Mouse (Mus musculus): ENCODE results near the gene Art3. TPM values are rescaled to one million over a fixed set of nuclear protein-coding genes. Genes with fewer than 3 reads are reported as not detected.
"Not testable (repeated sequence)": the region's sequence is repeated elsewhere in the genome, so short reads cannot be mapped to it uniquely, and the experiment has no call there.

The Art3 gene
- total RNA-seq, 2 experiments from 2014 or later: 3.7 to 4.8 TPM

GRCm38 (mm10) chr5:92349731-92350130 lies 18.1 kb downstream of the Art3 start:
- TF ChIP-seq CTCF (conservative IDR thresholded peaks at IDR 0.05): no peak
- no peak for DNase-seq (ENCODE audit: low spot score in 2 of 2)
- H3K4me3 ChIP-seq: no peak overlapping the region
- no peak overlapping the region for H3K27ac ChIP-seq

DNA sequence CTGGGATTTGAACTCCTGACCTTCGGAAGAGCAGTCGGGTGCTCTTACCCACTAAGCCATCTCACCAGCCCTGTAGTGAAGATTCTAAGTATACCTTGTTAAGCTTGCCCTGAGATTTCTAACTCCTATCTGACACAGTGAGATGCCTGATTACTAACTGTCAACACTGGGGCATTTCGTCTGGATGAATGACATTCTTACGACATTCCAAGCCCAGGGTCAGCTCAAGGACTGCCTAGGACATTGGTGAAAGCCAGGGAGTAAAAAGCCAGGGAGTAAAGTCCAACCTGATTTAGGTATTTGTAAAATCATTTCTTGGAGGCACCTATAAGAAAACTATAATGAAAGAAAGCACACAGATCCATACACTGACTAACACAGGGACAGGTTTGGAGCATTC lies 21.1 kb downstream of the Art3 start:
- not testable (repeated sequence) for H3K27ac ChIP-seq; DNase-seq (ENCODE audit: low spot score in 2 of 2); H3K4me3 ChIP-seq

GRCm38 (mm10) chr5:92353517-92353916 lies 21.9 kb downstream of the Art3 start:
- DNase-seq (ENCODE audit: low spot score in 2 of 2): no peak

GRCm38 (mm10) chr5:92358033-92358432 lies 26.4 kb downstream of the Art3 start:
- no peak for DNase-seq (ENCODE audit: low spot score in 2 of 2)
- TF ChIP-seq CTCF (conservative IDR thresholded peaks at IDR 0.05): no peak
- Histone ChIP-seq H3K4me3 (no peak overlapping the region), H3K27ac (no peak overlapping the region)

More at GRCm38 (mm10) chr5:92353517-92353916, 21.9 kb downstream of the Art3 start:
- Histone ChIP-seq H3K27ac (peak overlapping the region; percentile 46; the same call in 1 of the 2 replicates), H3K4me3 (peak overlapping the region; percentile 47)
- TF ChIP-seq CTCF (conservative IDR thresholded peaks at IDR 0.05): no peak

DNA sequence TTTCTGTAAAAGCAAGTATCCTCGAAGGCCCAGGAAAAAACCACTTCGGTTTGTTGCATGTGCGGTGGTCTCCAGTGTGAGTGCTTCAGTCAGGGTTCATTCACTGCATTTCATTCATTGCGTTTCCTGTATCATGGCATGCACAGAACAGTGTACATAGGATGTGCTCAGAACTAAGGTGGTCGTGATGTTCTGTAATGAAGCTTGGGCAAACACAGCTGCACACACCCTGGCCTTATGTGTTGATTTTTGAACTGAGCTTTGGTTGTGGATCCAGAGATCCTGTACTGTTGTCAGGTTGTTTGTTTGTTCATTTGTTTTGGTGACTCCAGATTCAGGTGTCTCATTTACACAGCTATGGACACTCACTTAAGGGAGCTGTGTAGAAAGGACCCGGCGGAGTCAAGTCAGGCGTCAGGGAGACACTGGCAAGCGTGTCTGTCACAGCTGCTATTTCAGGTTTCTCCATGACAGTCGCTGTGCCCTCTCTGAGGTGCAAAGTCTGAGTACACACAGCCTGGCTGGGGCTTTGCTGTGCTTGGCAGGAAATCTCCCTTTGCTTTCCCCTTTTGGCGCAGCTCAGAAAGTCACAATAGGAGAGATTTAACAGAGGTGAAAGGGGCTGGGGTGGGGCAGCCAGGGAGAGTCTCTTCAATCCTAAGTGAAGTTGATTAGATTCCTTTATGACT lies 27.3 kb downstream of the Art3 start:
- H3K27ac ChIP-seq: no peak overlapping the region
- DNase-seq (ENCODE audit: low spot score in 2 of 2): no peak
- no peak overlapping the region for H3K4me3 ChIP-seq
- no peak for TF ChIP-seq CTCF (conservative IDR thresholded peaks at IDR 0.05)

DNA sequence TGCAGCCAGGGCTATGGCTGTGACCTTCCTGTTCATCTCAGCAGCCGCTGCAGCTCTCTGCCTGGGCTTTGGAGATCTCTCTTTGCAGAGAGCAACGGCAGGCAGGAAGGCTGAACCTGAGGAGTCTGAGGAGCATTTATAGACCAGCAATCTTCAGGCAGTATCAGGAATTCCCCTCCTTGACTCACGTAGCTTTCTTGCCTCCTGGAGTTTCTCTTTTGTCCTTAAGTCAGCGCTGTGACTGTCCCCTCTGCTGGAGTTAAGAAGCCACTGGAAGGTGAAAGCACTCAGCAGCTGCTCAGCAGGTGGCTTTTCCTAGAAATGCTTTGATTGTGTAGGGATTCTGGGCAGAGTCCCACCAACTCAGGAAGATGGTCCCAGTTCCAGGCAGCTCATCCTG lies 31.6 kb downstream of the Art3 start:
- DNase-seq (ENCODE audit: low spot score in 2 of 2): no peak
- Histone ChIP-seq H3K27ac (no peak overlapping the region), H3K4me3 (no peak overlapping the region)
- TF ChIP-seq CTCF (conservative IDR thresholded peaks at IDR 0.05): no peak

DNA sequence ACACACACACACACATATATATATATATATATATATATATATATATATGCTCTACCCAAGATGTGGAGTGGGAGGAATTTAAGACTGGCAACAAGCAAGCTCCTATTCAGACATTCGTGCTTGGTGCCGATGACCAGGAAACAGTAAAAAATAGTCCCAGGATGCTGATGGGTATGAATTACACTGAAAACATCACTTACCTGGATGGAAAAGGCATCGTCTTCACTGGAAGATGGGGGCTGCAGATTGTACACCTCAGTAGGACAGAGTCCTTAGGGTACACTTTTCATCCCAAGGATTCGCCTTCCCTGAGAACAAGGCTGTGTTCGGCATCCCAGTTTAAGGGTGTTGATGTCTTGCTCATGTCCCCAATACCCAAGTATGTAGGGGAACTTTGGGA lies 32.4 kb downstream of the Art3 start:
- no peak overlapping the region for H3K27ac ChIP-seq
- no peak for TF ChIP-seq CTCF (conservative IDR thresholded peaks at IDR 0.05)
- no peak overlapping the region for H3K4me3 ChIP-seq
- no peak for DNase-seq (ENCODE audit: low spot score in 2 of 2)

DNA sequence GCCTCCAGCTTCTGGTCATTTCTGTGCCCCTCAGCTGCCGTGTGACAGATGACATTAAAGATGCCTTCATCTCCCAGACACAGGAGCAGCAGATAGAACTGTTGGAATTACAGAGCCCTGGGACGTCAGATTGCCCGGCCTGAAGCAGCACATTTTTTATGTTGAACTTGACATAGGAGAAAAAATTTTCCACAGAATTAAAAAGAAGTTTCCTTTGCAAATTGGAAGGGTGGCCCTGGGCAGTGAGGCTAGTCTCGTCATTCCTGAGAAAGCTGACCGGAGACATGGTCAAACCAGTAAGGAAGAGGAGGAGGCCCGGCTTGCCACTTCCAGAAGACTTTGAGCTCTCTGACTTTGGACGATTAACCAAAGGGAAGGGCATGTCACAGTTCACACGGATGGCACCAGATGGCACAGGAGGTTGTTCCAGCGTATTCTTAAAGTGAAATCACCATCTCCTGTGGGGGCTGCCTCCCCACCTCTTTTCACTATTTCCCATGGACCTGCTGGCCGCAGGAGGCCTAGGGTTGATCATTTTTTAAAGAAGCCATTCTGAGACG lies 33.6 kb downstream of the Art3 start:
- Histone ChIP-seq H3K27ac (no peak overlapping the region), H3K4me3 (no peak overlapping the region)
- TF ChIP-seq CTCF (conservative IDR thresholded peaks at IDR 0.05): no peak
- no peak for DNase-seq (ENCODE audit: low spot score in 2 of 2)

GRCm38 (mm10) chr5:92366565-92366964 lies 34.9 kb downstream of the Art3 start:
- no peak overlapping the region for H3K4me3 ChIP-seq
- no peak for DNase-seq (ENCODE audit: low spot score in 2 of 2)
- H3K27ac ChIP-seq: no peak overlapping the region
- TF ChIP-seq CTCF (conservative IDR thresholded peaks at IDR 0.05): no peak

GRCm38 (mm10) chr5:92368392-92368791 lies 36.8 kb downstream of the Art3 start:
- TF ChIP-seq CTCF (conservative IDR thresholded peaks at IDR 0.05): no peak
- Histone ChIP-seq H3K27ac (0 out of 2 replicates have a peak overlapping the region, but pooled peaks have one; percentile 84), H3K4me3 (no peak overlapping the region)
- no peak for DNase-seq (ENCODE audit: low spot score in 2 of 2)

GRCm38 (mm10) chr5:92369151-92369994 lies 37.7 kb downstream of the Art3 start:
- peak; percentile 40 to 69 for DNase-seq (ENCODE audit: low spot score in 2 of 2)
- TF ChIP-seq CTCF (conservative IDR thresholded peaks at IDR 0.05): no peak
- peak overlapping the region; percentile 12; the same call in 1 of the 2 replicates for H3K4me3 ChIP-seq
- H3K27ac ChIP-seq: peak overlapping the region; percentile 84

DNA sequence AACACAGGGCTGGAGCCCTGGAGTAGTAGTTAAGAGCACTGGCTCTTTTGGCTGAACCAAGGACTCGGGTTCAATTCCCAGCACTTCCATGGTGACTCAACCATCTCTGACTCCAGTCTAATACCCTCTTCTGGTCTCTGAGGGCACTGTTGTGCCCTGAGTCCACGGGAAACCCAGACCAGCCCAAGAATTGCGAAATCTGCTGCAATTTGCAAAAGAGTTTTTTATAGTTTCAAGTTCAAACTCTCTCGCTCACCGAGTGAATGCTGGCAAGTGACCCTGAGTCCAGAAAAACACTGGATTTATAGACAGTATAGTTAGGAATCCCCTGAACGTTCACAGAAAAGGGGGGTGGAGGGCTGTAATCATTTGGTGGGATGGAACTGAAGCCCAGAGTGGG lies 38.8 kb downstream of the Art3 start:
- Histone ChIP-seq H3K4me3 (no peak overlapping the region), H3K27ac (no peak overlapping the region)
- TF ChIP-seq CTCF (conservative IDR thresholded peaks at IDR 0.05): no peak
- DNase-seq (ENCODE audit: low spot score in 2 of 2): no peak

GRCm38 (mm10) chr5:92370891-92371290 lies 39.3 kb downstream of the Art3 start:
- DNase-seq (ENCODE audit: low spot score in 2 of 2): no peak
- no peak for TF ChIP-seq CTCF (conservative IDR thresholded peaks at IDR 0.05)
- H3K4me3 ChIP-seq: no peak overlapping the region
- H3K27ac ChIP-seq: no peak overlapping the region

Measured in layer of hippocampus, adult 2 months (tissue).